Mouse (Mus musculus) neural tube, embryonic 15.5 days (tissue): ENCODE data around the gene Cep57l1. TPM values are rescaled to one million over a fixed set of nuclear protein-coding genes. Genes with fewer than 3 reads are reported as not detected.

Experiments used
- ATAC-seq: fragments of 200-750 bp; cut with Nextera tagmentation; 2 replicates; pipeline ENCODE4 v1.8.0; 2017; ENCODE audit warnings: mild to moderate bottlenecking, moderate TSS enrichment, moderate library complexity; ENCODE audit not compliant: low FRiP score
- H3K27ac ChIP-seq: fragments of 300-500 bp; sonication (generic); replicated peaks from 2 replicates; pipeline ENCODE4 v1.5.1; 2015; ENCODE audit warnings: mild to moderate bottlenecking, inconsistent platforms
- H3K27me3 ChIP-seq: fragments of 300-500 bp; sonication (generic); replicated peaks from 2 replicates; pipeline ENCODE4 v1.6.1; 2015; ENCODE audit warnings: inconsistent platforms
- H3K36me3 ChIP-seq: fragments of 300-500 bp; sonication (generic); 2 replicates; pipeline ENCODE4 v1.6.1; 2015; ENCODE audit warnings: inconsistent platforms
- H3K4me1 ChIP-seq: fragments of 300-500 bp; sonication (generic); 2 replicates; pipeline ENCODE4 v1.6.1; 2015; ENCODE audit warnings: inconsistent platforms
- H3K4me2 ChIP-seq: fragments of 300-500 bp; sonication (generic); 2 replicates; pipeline ENCODE4 v1.6.1; 2015; ENCODE audit warnings: inconsistent platforms, mild to moderate bottlenecking, moderate library complexity
- H3K4me3 ChIP-seq: fragments of 300-500 bp; sonication (generic); replicated peaks from 2 replicates; pipeline ENCODE4 v1.5.1; 2015; ENCODE audit warnings: mild to moderate bottlenecking, inconsistent platforms
- H3K9ac ChIP-seq: fragments of 300-500 bp; sonication (generic); replicated peaks from 2 replicates; pipeline ENCODE4 v1.6.1; 2015; ENCODE audit warnings: mild to moderate bottlenecking, inconsistent platforms
- H3K9me3 ChIP-seq: fragments of 300-500 bp; sonication (generic); replicated peaks from 2 replicates; pipeline ENCODE4 v1.6.1; 2016; ENCODE audit warnings: inconsistent platforms
- WGBS: fragments of 180-500 bp; shearing (Covaris S2); methylation state at CpG from one replicate; pipeline ENCODE4 v1.1.7; 2015; ENCODE audit warnings: mixed read lengths; 5-methylcytosine and 5-hydroxymethylcytosine counted together
- polyA plus RNA-seq: library from polyadenylated mRNA; unstranded; fragments of >200 nt; fragmentation: Nextera tagmentation; extraction: Ambion mirVana; gene quantifications from 2 replicates; pipeline ENCODE4 v1.2.1, GENCODE M21; 2015

Gene Cep57l1
- polyA plus RNA-seq, 1 experiment from 2014 or later = 15.7 TPM

DNA sequence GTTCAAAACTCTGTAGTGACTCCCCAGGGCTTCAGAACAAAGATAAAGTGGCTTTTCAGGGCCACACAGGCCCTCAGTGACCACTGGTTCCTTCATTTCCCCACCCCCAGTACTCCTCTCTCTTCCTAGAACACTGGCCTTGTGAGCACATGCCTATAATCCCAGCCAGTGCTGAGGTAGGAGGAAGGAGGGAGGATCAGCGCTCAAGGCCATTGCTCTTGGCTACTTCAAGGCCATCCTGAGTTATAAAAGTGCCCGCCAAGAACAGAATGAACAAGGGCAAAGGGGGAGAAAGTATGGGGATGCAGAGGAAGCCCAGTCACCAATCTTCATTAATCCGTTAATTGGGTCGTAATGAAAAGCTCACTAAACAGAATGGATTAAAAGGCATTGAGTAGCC, 44.1 kb downstream of the Cep57l1 start:
- no peak overlapping the region for H3K9ac ChIP-seq
- no peak overlapping the region for H3K27ac ChIP-seq
- H3K36me3 ChIP-seq = no peaks in the 10 kb centered on the region
- no peak overlapping the region for H3K4me2 ChIP-seq
- WGBS = 95% methylated on average over 4 of the region's 4 CpGs
- H3K4me1 ChIP-seq = no peaks in the 10 kb centered on the region
- no peaks in the 10 kb centered on the region for H3K27me3 ChIP-seq
- no peak for ATAC-seq
- no peaks in the 10 kb centered on the region for H3K9me3 ChIP-seq
- H3K4me3 ChIP-seq = no peak overlapping the region

DNA sequence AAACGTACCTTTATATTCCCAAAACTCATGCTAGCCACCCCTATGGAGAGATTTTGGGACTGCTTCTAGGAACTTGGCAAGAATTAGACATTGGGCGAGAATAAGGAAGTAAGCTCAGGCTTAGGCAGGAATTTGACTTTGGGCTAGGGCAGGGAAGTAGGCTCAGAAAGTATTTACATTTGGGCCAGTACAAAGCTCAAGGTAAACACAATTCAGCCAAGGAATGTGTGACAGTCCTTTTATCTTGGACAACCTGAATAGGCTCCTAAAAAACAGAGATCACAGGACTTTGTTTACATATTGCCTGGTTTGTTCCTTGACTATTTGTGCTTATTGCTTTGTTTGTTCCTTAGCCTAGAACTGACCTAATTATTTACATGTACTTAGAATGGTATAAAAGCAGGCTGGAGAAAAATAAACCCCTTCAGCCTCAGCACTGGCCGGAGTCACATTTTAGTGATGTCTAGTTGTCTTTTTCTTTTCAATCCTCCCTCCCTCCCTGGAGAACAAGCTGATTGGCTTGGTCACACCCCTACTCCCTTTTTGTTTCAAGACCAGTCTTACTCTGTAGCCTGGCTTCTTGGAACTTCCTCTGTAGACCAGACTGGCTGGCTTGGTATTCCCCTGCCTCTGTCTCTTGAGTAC, 45.8 kb downstream of the Cep57l1 start:
- Histone ChIP-seq H3K4me1 (no peaks in the 10 kb centered on the region), H3K4me3 (no peak overlapping the region), H3K27ac (no peak overlapping the region), H3K36me3 (no peaks in the 10 kb centered on the region), H3K9ac (no peak overlapping the region), H3K4me2 (no peak overlapping the region), H3K27me3 (no peaks in the 10 kb centered on the region), H3K9me3 (no peaks in the 10 kb centered on the region)
- no peak for ATAC-seq
- WGBS = 73% methylated on average over 3 of the region's 3 CpGs

DNA sequence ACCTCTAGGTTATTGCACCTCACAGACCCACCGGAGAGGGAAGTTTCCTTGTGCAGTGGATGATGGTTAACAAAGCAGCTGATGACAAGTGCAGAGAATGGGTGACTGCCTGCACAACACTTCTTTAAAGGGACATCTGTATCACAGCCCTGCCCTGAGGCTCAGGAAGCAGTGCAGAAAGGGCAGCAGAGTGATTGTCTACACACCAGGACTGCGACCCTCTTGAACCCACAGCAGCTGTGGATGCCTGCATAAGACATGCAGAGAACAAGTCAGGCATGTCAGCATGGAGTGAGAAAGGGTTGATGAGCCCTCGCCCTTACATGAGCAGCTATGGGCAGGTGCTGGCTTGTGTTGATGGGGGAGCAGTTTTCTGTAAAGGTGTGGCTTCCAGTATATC, 48.8 kb downstream of the Cep57l1 start:
- H3K27me3 ChIP-seq = no peaks in the 10 kb centered on the region
- ATAC-seq = no peak
- no peak overlapping the region for H3K9ac ChIP-seq
- no peaks in the 10 kb centered on the region for H3K4me1 ChIP-seq
- no peak overlapping the region for H3K4me3 ChIP-seq
- no peaks in the 10 kb centered on the region for H3K9me3 ChIP-seq
- no peak overlapping the region for H3K4me2 ChIP-seq
- 79% methylated on average over 3 of the region's 3 CpGs for WGBS
- H3K36me3 ChIP-seq = no peaks in the 10 kb centered on the region
- no peak overlapping the region for H3K27ac ChIP-seq

DNA sequence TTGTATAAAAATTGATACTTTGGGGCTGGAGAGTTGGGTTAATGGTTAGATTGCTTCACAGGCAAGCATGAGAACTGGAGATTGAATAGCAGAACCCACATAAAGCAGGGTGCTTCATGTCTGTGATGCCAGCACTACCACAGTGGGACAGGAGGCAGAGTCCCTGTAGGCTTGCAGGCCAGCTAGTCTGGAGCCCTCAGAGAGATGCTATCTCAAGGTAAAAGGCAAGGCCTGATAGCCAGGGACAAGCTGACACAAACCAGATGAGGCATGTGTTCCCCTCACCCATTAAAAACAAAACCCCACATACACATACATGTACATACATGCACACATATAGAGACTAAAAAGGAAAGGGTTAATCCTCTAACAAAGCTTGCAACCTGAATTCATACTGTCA, 51.6 kb downstream of the Cep57l1 start:
- Histone ChIP-seq H3K4me1 (no peaks in the 10 kb centered on the region), H3K4me3 (no peak overlapping the region), H3K27ac (no peak overlapping the region), H3K9me3 (no peaks in the 10 kb centered on the region), H3K9ac (no peak overlapping the region), H3K36me3 (no peaks in the 10 kb centered on the region), H3K4me2 (no peak overlapping the region), H3K27me3 (no peaks in the 10 kb centered on the region)
- ATAC-seq = no peak

DNA sequence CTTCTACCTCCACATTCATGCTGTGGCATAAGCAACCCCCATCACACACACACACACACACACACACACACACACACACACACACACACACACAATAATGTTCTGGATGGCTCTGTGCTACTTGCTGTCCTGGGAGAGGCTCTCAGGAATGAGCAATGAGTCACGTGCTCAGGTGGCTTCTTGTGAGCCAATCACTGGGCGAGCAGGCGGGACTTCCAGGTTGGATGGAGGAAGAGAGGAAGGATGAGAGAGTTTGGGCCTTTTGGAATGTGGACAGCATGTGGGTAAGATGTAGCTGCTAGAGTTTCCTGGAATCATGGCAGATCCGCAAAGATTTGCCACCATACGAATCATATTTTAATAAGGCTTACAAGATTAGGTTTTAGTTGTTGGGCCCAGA, 52.4 kb downstream of the Cep57l1 start:
- Histone ChIP-seq H3K4me2 (no peak overlapping the region), H3K36me3 (no peaks in the 10 kb centered on the region), H3K27me3 (no peaks in the 10 kb centered on the region), H3K4me1 (no peaks in the 10 kb centered on the region), H3K27ac (no peak overlapping the region), H3K9ac (no peak overlapping the region), H3K4me3 (no peak overlapping the region), H3K9me3 (no peaks in the 10 kb centered on the region)
- no peak for ATAC-seq
- WGBS = 93% methylated on average over 5 of the region's 5 CpGs

DNA sequence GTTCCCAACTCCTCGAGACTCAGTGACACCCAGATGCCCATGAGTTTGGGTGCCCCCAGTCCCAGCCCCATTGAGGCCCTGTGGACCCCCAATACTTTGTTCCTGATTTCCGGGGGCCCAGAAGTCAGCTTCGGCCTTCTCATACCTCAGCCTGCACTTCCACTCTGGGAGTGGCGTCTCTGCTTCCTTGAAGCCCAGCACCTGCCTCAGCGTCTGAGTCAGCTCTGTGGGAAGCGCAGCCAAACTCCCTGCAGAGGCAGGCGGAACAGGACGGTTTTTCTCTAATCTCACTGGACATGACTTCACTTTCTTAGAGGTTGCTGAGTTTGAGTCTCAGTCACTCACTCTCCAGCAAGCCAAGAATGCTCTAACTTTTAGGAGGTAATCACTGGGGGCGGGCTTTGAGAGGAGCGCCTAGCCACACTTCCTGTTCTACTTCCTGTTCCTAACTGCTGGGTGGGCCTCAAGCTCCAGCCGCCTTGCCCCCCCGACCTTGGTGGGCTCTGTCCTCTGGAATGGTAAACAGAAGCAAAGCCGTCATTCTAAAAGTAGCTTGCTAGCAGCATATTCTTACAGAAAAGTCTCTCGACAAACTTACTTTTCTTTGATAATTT, 57.7 kb downstream of the Cep57l1 start:
- Histone ChIP-seq H3K27me3 (no peaks in the 10 kb centered on the region), H3K4me2 (no peak overlapping the region), H3K4me3 (no peak overlapping the region), H3K9ac (no peak overlapping the region), H3K27ac (no peak overlapping the region), H3K4me1 (no peaks in the 10 kb centered on the region), H3K36me3 (no peaks in the 10 kb centered on the region), H3K9me3 (no peaks in the 10 kb centered on the region)
- ATAC-seq = no peak
- 83% methylated on average over 14 of the region's 14 CpGs for WGBS

DNA sequence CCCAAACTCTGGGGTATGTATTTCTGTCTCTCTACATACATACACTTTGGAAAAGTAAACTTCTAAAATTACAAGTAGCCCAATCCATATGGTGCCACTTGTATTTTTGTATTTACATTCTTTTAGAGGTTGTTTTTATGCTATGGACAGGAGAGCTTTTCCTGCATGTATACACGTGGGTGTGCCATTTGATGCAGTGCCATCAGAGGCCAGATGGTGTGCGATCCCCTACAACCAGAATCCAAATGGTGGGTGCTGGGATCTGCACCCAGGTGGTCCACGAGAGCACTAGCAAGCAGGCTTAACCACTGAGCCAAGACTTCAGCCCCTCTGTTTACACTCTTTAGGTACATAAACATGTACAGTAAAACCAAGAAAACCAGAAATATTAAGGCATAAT, 60.4 kb downstream of the Cep57l1 start:
- ATAC-seq = no peak
- Histone ChIP-seq H3K9ac (no peak overlapping the region), H3K27me3 (no peaks in the 10 kb centered on the region), H3K4me3 (no peak overlapping the region), H3K4me2 (no peak overlapping the region), H3K36me3 (no peaks in the 10 kb centered on the region), H3K4me1 (peaks cover 7% of the 10 kb centered on the region; the same call in 1 of the 2 replicates), H3K27ac (no peak overlapping the region), H3K9me3 (no peaks in the 10 kb centered on the region)
- 86% methylated on average over 3 of the region's 3 CpGs for WGBS

DNA sequence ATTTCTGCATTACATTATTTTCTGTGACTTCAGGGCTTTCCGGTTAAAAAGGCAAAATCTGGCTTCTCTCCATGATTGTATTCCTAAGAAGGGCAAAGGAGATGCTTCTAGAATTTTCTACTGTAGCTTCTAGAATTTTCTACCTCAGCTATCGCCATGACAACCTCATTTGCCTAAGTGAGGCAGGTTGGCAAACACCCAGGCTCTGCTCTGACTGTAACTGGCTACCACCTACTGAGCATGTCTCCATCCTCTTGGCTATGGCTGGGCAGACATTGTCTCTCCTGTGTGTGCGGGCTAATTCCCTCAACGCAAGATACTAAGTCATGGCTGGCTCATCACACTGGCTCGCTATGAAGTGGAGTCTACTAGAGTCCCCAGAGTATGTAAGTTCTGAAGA, 63.1 kb downstream of the Cep57l1 start:
- no peak for ATAC-seq
- H3K9ac ChIP-seq = no peak overlapping the region
- peaks cover 7% of the 10 kb centered on the region; the same call in 1 of the 2 replicates for H3K4me1 ChIP-seq
- WGBS = 65% methylated on average over 5 of the region's 5 CpGs
- no peaks in the 10 kb centered on the region for H3K9me3 ChIP-seq
- H3K4me3 ChIP-seq = no peak overlapping the region
- H3K4me2 ChIP-seq = no peak overlapping the region
- no peaks in the 10 kb centered on the region for H3K36me3 ChIP-seq
- no peak overlapping the region for H3K27ac ChIP-seq
- H3K27me3 ChIP-seq = no peaks in the 10 kb centered on the region

DNA sequence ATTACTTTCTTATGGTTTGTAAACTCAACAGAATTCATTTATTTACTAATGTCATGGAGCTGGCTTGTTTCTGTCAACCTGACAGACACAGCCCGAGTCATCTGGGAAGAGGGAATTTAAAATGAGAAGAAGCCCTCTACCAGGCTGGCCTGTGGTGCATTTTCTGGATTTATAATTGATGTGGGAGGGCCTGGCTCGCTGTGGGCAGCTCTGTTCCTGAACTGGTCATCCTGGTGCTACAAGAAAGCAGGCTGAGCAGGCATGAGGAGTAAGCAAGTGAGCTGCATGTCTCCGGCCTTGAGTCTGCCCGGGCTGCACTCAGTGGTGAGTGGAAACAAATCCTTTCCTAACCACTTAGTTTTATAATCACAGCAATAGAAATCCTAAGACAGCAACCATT, 65.7 kb downstream of the Cep57l1 start:
- Histone ChIP-seq H3K4me2 (no peak overlapping the region), H3K4me1 (peaks cover 7% of the 10 kb centered on the region; the same call in 1 of the 2 replicates), H3K36me3 (no peaks in the 10 kb centered on the region), H3K27ac (no peak overlapping the region), H3K4me3 (no peak overlapping the region), H3K9me3 (no peaks in the 10 kb centered on the region), H3K27me3 (no peaks in the 10 kb centered on the region), H3K9ac (no peak overlapping the region)
- WGBS = 74% methylated on average over 4 of the region's 4 CpGs
- ATAC-seq = no peak

DNA sequence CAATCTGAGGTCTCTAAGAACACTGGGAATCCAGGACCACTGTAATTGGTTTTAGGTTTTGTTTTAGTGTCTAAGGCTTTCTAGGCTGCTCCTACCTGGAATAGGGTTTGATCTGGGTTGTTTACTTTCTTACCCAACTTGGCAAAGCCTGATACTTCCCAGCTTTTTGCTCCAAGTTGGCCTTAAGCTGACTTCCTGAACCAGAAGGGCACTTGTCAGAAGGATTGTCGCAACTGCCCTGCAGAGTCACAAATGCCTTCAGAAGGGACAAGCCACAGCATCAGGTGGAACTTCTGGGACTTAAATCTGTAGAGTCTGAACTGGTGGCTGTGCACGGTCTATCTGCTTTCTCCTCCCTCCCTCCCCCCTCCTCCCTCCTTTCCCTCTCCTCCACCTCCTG, 69.5 kb downstream of the Cep57l1 start:
- 92% methylated on average over 2 of the region's 2 CpGs for WGBS
- ATAC-seq = no peak
- Histone ChIP-seq H3K36me3 (no peaks in the 10 kb centered on the region), H3K4me3 (no peak overlapping the region), H3K4me2 (no peak overlapping the region), H3K9me3 (no peaks in the 10 kb centered on the region), H3K27ac (no peak overlapping the region), H3K27me3 (no peaks in the 10 kb centered on the region), H3K4me1 (no peaks in the 10 kb centered on the region), H3K9ac (no peak overlapping the region)

DNA sequence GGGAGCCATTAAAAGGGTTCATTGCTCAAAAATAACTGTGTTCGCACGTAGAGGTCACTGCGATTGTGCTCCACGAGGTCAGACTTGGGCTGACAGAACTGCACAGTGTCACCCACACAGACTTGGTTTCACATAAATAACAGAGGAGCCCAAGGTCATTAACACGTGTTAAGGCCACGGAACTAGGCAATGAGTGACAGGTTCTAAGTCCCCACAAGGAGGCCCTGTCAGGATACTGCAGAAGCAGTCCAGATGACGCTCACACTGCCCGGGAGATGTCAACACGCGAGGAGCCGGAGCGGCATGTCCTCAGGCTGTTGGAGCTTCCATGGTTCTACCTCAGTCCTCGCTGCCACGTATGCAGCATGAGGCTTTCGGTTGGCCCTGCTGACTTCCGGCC, 72.4 kb downstream of the Cep57l1 start:
- no peaks in the 10 kb centered on the region for H3K27me3 ChIP-seq
- no peak overlapping the region for H3K27ac ChIP-seq
- no peak overlapping the region for H3K4me3 ChIP-seq
- WGBS = 96% methylated on average over 16 of the region's 16 CpGs
- no peak for ATAC-seq
- no peak overlapping the region for H3K4me2 ChIP-seq
- no peaks in the 10 kb centered on the region for H3K9me3 ChIP-seq
- no peaks in the 10 kb centered on the region for H3K36me3 ChIP-seq
- no peaks in the 10 kb centered on the region for H3K4me1 ChIP-seq
- H3K9ac ChIP-seq = no peak overlapping the region

DNA sequence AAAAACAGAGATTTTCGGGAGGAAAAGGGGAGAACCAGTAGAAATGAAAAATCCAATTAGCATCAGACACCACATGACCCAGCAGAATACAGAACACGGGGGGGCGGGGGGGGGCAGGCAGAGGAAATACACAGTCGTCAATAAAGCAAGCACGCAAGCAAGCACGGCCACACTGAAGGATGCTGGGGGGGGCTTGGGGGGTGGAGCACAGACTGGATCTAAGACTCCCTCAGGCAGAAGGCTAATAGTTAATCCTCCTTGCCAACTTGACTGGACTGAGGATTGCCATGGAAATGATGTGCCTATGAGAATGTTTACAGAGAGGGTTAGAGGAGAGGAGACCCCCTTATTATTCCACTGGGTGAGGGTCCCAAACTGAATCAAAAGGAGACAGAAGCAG, 74.3 kb downstream of the Cep57l1 start:
- Histone ChIP-seq H3K4me3 (no peak overlapping the region), H3K36me3 (0 out of 2 replicates have a peak, but pooled peaks cover 2% of the 10 kb centered on the region), H3K4me1 (no peaks in the 10 kb centered on the region), H3K9ac (no peak overlapping the region), H3K4me2 (no peak overlapping the region), H3K9me3 (no peaks in the 10 kb centered on the region), H3K27me3 (no peaks in the 10 kb centered on the region), H3K27ac (no peak overlapping the region)
- ATAC-seq = no peak
- 81% methylated on average over 6 of the region's 6 CpGs for WGBS
